Mouse (Mus musculus) naive thymus-derived CD4-positive, alpha-beta T cell, adult 5 months (primary cell): Measurements from ENCODE around the gene Defb20. TPM values are rescaled to one million over a fixed set of nuclear protein-coding genes. Genes with fewer than 3 reads are reported as not detected.

Experiments
- polyA plus RNA-seq: library from polyadenylated mRNA; unstranded; fragments of 100-300 nt; shearing (Covaris generic); gene quantifications from one replicate; pipeline ENCODE4 v1.2.1, GENCODE M21; 2017

Defb20 gene
- not detected for polyA plus RNA-seq

GRCm38 (mm10) chr2:152476763-152477162 lies at the start of gene Defb20:
Defb20 (plus strand) TSS chr2:152477063.

GRCm38 (mm10) chr2:152464570-152465150 lies 12.2 kb upstream of the Defb20 start, which contains the start of gene Defb23:
Defb23 (minus strand) TSS chr2:152464620.

GRCm38 (mm10) chr2:152490038-152490437 lies 13.2 kb downstream of the Defb20 start, which contains the start of gene Defb22:
Defb22 (minus strand) TSS chr2:152490138.

GRCm38 (mm10) chr2:152511592-152511991 lies 34.7 kb downstream of the Defb20 start, which contains the start of gene Defb26:
Defb26 (minus strand) TSS chr2:152511692.

GRCm38 (mm10) chr2:152517981-152518380 lies 41.1 kb downstream of the Defb20 start, which contains the start of gene Defb28:
Defb28 (plus strand) TSS chr2:152518255.

Other genes with a start within 250 kb of the Defb20 start
- 68.7 TPM for gene Tbc1d20, start 183.2 kb upstream of the Defb20 start, polyA plus RNA-seq
- 288 TPM for gene Rbck1, start 144.4 kb upstream of the Defb20 start, polyA plus RNA-seq
- 12.2 TPM for gene Trib3, start 133.0 kb upstream of the Defb20 start, polyA plus RNA-seq
- gene Nrsn2, start 100.4 kb upstream of the Defb20 start, polyA plus RNA-seq, result not detected
- 0.27 TPM for gene Sox12, start 79.0 kb upstream of the Defb20 start, polyA plus RNA-seq
- gene Zcchc3, start 62.0 kb upstream of the Defb20 start, polyA plus RNA-seq, result 0.41 TPM
- not detected for gene 6820408C15Rik, start 61.5 kb upstream of the Defb20 start, polyA plus RNA-seq
- not detected for gene Defb23, start 12.4 kb upstream of the Defb20 start, polyA plus RNA-seq
- not detected for gene Defb22, start 13.1 kb downstream of the Defb20 start, polyA plus RNA-seq
- gene Defb26, start 34.6 kb downstream of the Defb20 start, polyA plus RNA-seq, result not detected
- not detected for gene Defb28, start 41.2 kb downstream of the Defb20 start, polyA plus RNA-seq
- gene Defb29, start 63.0 kb downstream of the Defb20 start, polyA plus RNA-seq, result not detected
- gene Gm17416, start 92.3 kb downstream of the Defb20 start, polyA plus RNA-seq, result not detected
- gene Defb21, start 95.7 kb downstream of the Defb20 start, polyA plus RNA-seq, result not detected
- not detected for gene Defb19, start 103.2 kb downstream of the Defb20 start, polyA plus RNA-seq
- gene Defb45, start 122.3 kb downstream of the Defb20 start, polyA plus RNA-seq, result not detected
- gene Defb36, start 127.3 kb downstream of the Defb20 start, polyA plus RNA-seq, result not detected
- not detected for gene Defb25, start 146.0 kb downstream of the Defb20 start, polyA plus RNA-seq
- not detected for gene Rem1, start 149.9 kb downstream of the Defb20 start, polyA plus RNA-seq
- 176 TPM for gene H13, start 192.4 kb downstream of the Defb20 start, polyA plus RNA-seq
- 5.4 TPM for gene Mcts2, start 210.0 kb downstream of the Defb20 start, polyA plus RNA-seq